Mouse (Mus musculus): ENCODE data around the gene Bcl7a.

Bcl7a gene

DNA sequence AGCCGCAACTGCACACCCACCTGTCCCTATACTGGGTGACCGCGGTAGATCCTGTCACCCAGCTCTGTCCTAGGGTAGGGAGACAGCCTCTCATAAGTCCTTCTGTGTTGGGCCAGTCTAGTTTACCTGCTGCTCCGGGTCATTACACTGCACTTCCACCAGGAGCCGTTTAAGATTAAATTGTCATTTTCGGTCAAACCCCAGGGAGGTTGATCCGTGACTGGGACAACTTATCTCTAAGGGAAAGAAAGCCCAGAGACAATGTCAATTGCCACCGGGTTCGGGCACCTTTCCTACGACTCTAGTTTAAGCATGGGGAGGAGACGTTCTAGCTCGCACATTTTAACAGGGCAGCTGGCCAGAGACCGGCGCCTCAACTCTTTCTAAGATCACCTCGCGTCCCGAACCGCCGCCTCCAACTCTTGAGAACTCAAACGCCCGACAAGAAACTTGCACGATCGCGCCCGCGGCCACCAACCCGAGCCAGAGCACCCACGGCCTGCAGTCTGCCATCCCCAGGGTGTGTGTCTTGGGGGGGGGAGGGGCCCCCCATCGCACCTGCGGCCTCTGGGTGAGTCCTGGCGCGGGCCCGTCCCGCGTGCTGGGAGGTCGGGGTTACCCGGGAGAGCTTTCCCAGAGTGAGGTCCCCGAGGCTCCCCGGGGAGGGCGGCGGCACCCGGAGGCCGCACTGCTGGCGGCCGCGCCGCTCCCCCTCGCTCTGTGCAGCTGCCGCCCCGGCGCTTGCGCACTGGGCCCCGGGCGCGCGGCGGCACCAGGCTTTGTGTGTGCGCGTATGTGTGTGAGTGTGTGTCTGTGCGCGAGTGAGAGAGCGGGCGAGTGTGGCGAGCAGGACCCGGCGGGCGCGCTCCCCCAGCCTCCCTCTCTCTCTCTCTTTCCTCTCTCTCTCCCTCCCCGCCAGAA, at the start of gene Bcl7a:
Gene Bcl7a, plus strand, starts transcription at position 128 of the 921 bp plus-strand sequence.
- DNase-seq: peak; percentile 94

DNA sequence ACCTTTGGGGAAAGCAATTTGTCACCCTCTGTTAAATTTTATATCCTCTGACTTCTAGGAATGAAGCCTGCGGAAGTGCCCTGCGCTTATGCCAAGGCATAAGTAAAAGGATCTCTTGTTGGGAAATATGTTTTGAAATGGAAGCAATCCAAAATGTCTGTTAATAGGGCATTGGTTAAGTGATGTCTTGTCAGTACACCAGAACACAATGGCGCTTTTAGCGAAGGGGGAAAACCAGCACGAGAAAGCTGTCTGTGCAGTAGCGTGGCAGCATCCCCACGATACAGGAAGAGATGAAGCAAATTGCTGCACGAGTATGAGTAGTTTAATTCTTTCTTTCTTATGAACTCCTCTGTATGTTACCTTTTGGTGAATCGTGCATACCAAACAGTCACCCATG, 49.0 kb upstream of the Bcl7a start:
- no peak for DNase-seq

DNA sequence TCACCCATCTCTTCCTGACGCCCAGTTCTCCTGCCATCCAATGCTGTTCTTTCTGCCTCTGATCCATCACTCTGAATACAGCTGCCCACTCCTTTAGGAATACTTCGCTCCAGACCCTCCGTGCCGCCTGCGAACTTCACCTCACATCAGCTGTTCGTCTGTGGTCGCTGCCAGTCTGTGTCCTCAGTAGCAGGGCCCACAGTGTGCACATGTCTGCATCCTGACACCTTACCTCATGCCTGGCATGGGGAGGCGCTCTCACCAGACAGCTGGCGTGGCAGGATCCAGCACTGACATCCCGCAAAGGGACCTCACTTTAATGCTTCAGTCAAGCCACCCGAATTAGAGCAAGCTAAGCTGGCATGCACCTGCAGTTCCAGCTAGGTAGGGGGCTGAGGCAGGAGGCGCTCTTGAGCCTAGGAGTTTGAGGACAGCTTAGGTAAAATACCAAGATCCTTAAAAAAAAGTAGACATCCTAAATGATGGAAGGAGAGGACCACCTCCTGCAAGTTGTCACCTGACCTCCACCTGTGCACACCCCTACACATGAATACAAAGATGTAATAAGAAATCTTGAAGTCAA, 47.3 kb upstream of the Bcl7a start:
- DNase-seq: peak; percentile 63

DNA sequence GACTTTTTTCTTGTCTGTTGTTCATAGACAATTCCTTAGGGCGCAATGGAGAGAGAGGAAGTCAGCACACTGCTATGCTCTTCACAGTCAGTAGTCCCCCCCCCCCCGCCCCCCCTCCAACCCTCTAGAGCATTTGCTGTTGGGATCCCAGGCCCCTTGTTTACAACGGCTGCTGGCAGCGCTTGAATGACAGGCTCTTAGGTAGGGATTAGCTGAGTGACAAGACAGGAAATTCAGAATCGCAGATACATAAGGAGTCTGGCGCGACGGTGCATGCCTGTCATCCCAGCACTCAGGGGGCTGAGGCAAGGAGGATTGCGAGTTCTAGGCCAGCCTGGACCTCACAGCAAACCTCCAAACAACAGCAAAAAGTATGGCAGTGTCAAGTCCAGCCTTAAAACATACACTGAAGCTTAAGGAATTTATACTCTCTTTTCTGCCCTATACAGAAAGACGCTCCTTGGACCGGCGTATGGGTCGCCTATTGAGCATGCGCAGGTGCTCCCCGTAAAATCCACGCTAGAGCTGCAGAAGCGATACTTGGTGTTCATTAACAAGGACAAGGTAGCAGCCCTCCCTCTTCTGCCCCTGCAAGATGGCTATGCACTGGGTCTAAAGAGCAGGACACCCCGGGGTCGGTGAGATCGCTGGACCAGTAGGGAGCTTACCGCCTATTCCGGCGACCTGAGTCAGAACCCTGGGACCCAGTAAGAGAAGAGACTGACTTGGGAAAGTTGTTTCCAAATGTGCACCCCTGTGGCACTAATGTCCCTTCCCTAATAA, 46.5 kb upstream of the Bcl7a start:
- DNase-seq: no peak

DNA sequence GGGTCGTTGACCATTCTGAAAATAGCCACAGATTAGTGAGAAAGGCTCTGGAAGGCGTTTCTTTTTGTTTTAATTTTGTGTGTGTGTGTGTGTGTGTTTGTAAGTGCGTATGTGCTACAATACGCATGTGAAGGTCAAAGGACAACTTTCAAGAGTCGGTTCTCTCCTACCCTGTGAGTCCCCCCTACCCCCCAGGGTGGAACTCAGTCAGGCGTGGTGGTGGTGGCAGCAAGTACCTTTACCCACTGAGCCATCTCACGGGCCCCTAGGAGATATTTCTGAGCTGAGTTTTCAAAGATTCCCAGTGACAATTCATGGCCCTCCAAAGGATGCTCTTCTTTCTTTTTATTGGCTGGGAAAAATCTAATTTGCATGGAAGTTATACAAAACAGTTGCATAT, 45.8 kb upstream of the Bcl7a start:
- DNase-seq: no peak

DNA sequence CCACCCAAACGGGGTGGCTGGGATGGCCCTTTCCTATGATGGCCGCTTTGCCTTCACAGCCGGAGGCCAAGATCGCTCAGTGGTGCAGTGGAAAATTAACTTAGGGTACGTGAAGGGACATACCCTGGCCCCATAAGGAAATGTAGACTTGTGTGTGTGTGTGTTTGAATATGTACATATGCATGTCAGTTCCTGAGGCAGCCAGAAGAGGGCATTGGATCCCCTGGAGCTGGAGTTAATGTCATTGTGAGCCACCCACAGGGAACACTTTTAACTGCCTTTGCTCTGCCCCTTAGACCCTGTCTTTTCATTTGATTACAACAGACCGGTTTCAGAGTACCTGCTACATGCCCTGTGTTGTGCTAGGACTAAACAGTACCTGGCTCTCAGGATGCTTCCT, 45.1 kb upstream of the Bcl7a start:
- DNase-seq: peak; percentile 51

DNA sequence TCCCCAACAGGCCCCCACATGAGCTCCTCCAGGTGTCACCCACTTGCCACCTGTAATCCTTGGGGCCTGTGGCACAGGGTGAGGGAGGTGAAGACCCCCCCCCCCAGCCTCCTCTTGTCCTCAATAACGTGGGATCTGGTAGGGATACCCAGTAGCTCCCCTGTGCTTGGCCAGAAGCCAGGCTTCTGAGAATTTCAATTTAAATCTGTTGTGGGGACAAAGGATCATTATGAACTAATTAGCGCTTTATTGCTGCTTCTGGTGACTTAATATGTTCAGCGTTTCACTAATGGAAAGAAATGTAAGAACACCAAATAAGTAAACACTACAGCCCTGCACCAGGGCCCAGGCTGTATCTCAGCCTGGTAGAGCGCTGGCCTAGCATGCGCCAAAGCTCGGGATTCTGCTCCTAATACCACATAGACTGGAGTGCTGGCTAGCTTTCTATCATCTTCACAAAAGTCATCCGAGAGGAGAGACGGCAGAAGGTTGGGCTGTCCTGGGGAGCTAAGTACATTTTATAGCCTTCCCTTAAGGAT, 43.1 kb upstream of the Bcl7a start:
- DNase-seq: no peak

GRCm38 (mm10) chr5:123301780-123302521, 41.7 kb upstream of the Bcl7a start:
- no peak for DNase-seq

- no peak for DNase-seq
These were observed 35.9 kb upstream of the Bcl7a start for GRCm38 (mm10) chr5:123307630-123308282.

DNA sequence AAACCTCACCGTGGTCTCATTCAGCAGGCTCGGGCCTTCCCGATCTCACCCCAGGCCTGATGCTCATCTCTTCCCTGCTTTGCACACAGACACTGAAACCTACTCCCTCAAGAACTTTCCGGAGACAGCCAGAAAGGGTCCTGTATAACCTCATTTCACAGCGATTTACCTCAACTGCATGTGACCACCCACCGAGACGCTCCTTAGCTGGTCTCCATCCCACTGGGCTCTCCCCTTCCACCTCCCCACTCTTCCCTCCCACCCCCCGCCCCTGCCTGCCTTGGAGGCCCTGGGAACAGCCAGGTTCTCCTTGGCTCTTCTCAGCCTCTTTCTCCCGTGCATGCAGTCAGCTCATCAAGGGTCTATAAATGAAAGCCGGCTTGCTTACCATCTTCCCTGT, 33.8 kb upstream of the Bcl7a start:
- DNase-seq: no peak

DNA sequence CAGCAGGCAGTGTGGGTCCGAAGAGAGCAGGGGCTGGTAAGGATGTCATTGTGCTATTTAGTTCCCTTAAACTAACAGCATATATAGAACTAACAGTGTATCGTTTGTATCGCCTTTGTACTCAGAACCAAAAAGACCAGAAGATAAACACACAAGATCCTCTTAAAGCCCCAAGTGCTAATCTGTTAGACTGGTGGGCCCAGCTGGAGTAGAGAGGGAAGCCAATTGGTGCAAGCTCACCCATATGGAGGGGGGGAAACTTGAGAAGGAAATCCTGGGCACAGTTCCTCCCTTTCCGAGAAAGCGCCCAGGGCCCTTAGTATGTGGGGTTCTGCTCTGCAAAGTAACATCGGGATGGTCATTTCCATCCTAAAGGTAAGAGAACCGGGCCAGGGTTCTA, 33.4 kb upstream of the Bcl7a start:
- DNase-seq: no peak

DNA sequence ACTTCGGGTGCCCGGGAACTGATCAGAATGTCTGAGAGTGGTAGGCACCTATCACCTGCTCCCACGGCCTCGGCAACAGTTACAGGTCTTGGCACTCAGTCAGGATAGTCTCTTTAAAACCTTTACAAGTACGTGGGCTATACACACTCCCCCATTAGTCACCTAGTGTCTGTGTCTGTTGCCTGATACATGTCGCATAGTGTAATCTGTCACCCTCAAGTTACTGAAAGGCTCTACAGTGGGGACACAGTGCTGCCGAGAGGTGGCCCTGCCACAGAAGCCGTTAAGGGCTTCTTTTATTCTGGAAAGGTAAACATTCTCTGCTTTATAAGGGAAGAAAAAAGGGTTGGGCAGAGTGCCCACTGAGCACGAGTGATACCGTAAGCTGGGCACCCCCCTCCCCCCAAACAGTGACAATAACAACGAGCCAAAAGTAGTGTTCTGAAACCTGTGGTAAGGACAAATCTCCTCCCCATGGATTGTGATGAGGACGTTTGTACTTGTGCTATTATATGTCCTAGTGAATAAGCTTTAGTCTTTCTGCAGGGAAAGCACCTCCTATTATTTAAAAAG, 30.5 kb upstream of the Bcl7a start:
- no peak for DNase-seq

- peak; percentile 68 for DNase-seq
These were observed 29.7 kb upstream of the Bcl7a start for GRCm38 (mm10) chr5:123313851-123314380.

- peak; percentile 69 for DNase-seq
These were observed 28.3 kb upstream of the Bcl7a start for GRCm38 (mm10) chr5:123315219-123315866.

DNA sequence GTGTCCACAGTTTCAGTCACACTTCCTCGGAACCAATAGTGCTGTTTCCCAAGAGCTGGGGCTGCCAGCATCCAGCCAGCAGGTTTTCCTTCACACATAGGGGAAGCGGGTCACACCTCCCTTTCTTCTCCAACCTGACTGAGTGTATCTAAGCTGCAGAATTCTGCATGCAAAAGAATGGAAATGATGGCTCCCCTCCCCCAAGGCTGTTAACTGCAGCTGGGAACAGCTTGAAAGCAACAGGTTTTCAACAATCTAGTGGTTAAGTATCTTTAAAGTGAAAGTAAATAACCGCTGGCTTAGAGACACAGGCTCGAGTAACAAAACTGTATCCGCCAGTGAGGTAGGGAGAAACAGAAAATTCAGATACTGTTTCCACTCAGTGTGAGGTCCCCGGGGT, 25.6 kb upstream of the Bcl7a start:
- peak; percentile 53 for DNase-seq

- DNase-seq: no peak
These were observed 23.5 kb upstream of the Bcl7a start for GRCm38 (mm10) chr5:123320136-123320535.

DNA sequence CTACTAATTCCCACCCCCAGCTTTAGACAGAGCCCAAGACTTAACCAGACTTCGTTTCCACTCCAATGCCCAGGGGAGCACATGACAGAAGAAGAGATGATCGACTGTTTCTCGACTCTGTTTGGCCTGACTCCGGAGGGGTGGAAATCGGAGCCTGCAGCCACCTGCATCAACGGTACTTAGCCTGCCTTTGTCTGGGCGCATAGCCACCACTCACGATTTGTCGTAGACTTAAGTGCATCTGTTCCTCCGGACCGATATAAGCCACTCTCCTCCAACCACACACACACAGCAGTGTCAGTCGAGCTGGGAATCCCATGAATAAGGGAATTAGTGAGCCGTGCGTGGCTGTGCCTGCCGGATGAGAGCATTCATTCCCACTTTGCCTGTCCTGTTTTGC, 19.4 kb upstream of the Bcl7a start:
- DNase-seq: no peak

GRCm38 (mm10) chr5:123326006-123326750, 17.5 kb upstream of the Bcl7a start:
- DNase-seq: no peak

- DNase-seq: no peak
These were observed 16.9 kb upstream of the Bcl7a start for GRCm38 (mm10) chr5:123326751-123327148.

DNA sequence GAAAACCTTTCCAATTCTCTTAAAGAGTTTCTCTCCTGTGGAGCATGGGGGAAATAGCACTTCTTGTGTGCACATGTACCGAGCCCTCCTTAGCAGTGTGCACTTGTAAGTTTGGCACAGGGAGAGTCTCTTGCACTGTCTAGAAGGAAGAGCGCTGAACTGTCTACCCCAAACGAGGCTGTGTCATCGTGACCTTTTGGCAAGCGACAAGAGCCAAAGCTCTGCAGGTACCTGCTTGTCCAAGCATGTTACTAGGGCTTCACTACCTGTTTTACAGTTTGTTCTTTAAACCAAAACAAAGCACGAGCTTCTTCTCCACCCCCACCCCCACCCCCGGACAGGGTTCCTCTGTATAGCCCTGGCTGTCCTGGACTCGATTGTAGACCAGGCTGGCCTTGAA, 15.9 kb upstream of the Bcl7a start:
- no peak for DNase-seq
